Mouse (Mus musculus) layer of hippocampus, adult 18-20 months (tissue): ENCODE measurements around the gene Tex35. TPM values are rescaled to one million over a fixed set of nuclear protein-coding genes. Genes with fewer than 3 reads are reported as not detected.

Experiments used
- DNase-seq, 2 experiments: peaks; one replicate each; pipeline ENCODE4 v3.0.0; 2022; ENCODE audit warnings: low spot score in 2 of 2
- total RNA-seq, 2 experiments: library from RNA; stranded (reverse); gene quantifications; 2 replicates each; pipeline ENCODE4 v1.2.3; 2021

The Tex35 gene
- total RNA-seq, 2 experiments from 2014 or later, result not detected

DNA sequence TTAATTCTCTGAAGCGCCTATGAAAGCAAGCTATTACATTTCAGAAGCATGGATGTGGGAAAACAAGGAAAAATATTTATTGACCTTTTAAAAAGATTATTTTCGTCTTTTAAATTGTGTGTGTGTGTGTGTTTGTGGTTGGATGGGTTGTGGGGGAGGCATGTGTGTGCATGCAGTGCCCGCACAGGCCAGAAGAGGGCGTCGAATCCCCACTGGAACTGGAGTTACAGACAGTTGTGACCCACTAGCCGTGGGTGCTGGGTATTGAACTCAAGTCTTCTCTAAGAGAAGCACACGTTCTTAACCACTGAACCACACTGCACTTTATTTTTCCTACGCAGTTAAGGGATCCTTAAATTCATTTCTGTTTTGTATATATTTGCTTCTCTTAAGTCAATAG lies 26.5 kb downstream of the Tex35 start:
- DNase-seq, result no peak

GRCm38 (mm10) chr1:157081076-157081804 lies 27.2 kb downstream of the Tex35 start:
- DNase-seq, result no peak

GRCm38 (mm10) chr1:157080071-157080470 lies 28.4 kb downstream of the Tex35 start:
- no peak for DNase-seq

GRCm38 (mm10) chr1:157079384-157080025 lies 29.0 kb downstream of the Tex35 start:
- no peak for DNase-seq

DNA sequence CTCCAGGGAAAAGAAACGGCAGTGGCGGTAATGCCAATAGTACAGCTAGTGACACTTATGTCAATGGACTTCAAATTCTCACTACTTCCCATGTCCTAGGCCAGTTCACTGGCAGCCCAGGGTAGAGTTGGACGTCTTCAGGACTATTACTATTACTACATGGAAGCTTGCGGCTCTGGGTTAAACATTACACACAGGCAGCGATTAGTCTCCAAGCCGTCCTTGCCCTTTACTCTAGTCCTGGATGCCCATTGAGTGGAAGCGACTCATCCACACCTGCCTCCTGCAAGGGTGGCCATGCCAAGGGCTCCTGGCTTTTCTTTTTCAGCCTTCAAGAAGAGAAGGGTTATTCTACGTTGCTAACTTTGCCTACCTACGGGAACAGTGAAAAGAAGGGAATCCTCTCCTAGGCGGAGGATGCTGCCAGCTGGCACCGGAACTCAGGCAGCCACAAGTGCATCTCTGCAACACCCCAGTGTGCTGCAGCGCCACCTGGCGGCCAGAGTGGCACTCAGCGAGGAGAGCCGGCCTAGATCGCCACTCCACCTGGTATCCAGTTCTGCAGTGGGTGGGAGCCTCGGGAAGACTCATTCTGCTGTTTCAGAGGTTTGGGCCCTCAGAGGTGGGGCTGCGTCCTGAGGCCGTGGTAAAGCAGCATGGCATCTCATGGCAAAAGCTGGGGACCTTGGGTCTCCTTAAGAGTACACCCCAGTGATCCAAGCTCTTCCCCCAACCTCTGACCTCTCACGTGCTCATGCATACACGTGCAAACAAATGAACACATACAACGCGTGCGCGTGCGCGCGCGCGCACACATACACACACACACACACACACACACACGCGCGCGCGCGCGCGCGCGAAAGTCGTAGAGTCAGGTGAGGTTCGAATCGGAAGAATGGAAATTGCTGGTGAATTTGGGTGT lies 31.4 kb downstream of the Tex35 start:
- DNase-seq, result peak; percentile 80 to 94

- peak; percentile 65 to 90 for DNase-seq
Observed at GRCm38 (mm10) chr1:157076257-157076656, 32.2 kb downstream of the Tex35 start.

DNA sequence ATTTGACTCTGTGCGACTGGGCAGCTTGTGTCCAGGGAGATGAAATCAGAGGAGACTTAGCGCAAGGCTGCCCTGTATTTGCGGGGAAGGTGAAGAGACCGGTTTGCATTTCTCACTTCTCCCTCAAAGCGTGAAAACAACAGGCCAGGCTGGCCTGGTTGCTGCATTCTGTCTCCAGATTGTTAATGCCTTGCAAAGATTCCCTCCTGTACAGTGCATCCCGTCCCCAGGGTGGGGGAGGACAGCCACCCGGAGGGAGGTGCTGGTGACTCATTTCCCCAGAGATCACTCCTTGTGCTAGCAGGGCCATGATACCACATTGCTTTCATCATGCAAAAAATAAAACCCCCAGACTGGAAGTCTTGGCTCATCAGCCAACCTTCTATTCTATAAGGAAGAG lies 33.5 kb downstream of the Tex35 start:
- DNase-seq, result no peak

- DNase-seq, result no peak
Observed at GRCm38 (mm10) chr1:157074371-157074770, 34.1 kb downstream of the Tex35 start.

DNA sequence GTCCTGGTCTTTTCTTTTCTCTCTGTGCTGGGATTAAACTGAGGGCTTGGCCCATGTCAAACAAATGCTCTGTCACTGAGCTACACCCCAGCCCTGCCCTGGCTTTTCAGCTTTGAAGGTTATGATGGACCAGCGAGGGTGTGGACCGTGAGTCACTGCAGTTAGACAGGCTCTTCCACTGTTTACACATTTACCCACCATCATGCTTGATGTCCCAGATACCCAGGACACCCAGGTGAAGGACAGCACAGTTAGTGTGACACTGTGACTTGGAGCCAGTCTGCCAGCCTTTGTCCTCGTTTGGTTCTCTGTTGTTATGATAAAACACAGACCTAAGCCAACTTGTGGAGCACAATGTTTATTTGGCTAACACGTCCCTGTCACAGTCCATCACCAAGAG lies 34.9 kb downstream of the Tex35 start:
- no peak for DNase-seq

- DNase-seq, result no peak
Observed at GRCm38 (mm10) chr1:157069181-157069828, 39.2 kb downstream of the Tex35 start.

DNA sequence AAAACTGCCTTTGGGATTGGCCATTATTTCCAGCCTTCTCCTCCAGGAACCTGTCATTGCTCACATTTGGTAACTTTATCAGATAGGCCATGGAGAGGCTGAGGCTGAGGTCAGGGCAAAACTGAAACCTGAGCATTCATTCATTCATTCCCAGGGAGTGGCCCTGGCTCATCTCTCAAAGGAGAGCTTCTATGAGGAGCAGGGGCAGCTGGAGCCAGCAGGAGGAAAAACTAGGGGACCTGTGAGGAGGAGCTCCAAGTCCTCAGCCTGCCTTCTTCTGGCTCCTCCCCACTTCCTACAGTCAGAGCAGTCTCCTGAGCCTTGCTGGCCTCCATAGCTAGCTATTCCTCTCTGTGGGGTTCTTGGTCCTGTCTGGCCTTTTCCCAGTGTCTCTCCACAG lies 40.2 kb downstream of the Tex35 start:
- no peak for DNase-seq

GRCm38 (mm10) chr1:157065819-157066730 lies 42.4 kb downstream of the Tex35 start:
- DNase-seq, result no peak

GRCm38 (mm10) chr1:157063318-157064115 lies 45.0 kb downstream of the Tex35 start:
- no peak for DNase-seq

DNA sequence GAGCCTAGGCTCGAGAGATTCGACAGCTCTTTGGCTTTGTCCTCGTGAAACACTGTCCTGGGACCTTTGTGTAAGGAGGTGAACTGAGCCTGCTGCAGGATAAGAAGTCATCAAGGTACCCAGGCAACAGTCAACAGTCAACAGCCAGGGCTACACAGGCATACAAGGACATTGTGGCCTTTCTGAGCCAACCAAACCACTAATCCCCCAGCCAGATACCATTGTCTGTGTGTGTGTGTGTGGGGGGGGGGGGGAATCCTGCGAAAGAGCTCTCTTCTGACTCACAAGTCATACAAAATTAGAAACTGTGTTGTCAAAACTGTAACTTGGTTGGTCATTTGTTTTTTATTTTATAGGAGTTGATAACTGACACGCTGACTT lies 46.0 kb downstream of the Tex35 start:
- DNase-seq, result no peak

GRCm38 (mm10) chr1:157061800-157062444 lies 46.6 kb downstream of the Tex35 start:
- no peak for DNase-seq

- no peak for DNase-seq
Observed at GRCm38 (mm10) chr1:157061170-157061569, 47.3 kb downstream of the Tex35 start.

GRCm38 (mm10) chr1:157060441-157061135 lies 47.9 kb downstream of the Tex35 start:
- DNase-seq, result no peak

GRCm38 (mm10) chr1:157055901-157056300 lies 52.6 kb downstream of the Tex35 start:
- DNase-seq, result no peak
